Mouse (Mus musculus): Measurements from ENCODE around the gene Rhbdf1.

DNA sequence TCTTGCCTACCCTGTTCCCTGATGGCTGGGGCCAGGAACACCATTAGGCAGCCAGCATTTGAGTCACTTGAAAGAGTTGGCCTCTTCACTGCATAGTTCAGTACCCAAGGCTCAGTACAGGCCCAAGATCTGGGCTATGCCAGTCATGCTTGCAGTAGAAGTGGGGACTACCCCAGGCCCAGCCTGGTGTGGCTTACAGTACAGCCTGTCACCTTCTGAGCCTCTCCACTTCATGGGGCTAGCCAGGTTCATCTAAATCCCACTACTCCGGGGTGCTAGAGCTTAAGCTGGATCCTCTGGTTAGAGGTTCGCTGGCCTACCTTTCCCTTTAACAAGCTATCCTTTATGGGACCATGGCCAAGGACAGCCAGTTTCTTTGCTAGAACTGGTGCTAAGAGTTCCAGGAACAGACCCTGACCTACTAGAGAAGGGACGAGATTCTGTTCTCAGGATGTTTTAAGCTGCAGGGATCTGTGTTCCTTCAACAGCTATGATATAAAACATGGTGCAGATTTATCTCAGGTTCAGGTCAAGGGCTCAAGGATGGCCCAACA lies 6.3 kb upstream of the Rhbdf1 start:
- TF ChIP-seq GATA1 (IDR thresholded peaks at IDR 0.05; ENCODE audit: low read depth, low read length) (no peak), POLR2A (IDR thresholded peaks at IDR 0.05; ENCODE audit: control insufficient read depth in 1 of 2, insufficient read depth in 1 of 2, low read depth in 1 of 2, low read length in 2 of 2, poor library complexity in 1 of 2) (no peak)

Measured in MEL (cell line).